Comparison of ENCODE assay signal across 34 mouse cellular contexts in genomic region chr10:31580073-31580472, GRCm38 (mm10). TPM values are rescaled to one million over a fixed set of nuclear protein-coding genes. Genes with fewer than 3 reads are reported as not detected.
"Had no signal": no experiment of that assay in that cellular context is flagged by ENCODE, and none has a peak within 500 bp of the region (broad histone marks: within the 10 kb centered on the region; RNA-seq: fewer than 3 reads in every experiment).

No protein-coding gene starts in this region.

- DNase-seq: heart, postnatal 10 days; heart, postnatal 14 days; heart, postnatal 36 days; heart, postnatal 4 days; kidney, adult 11 months; kidney, adult 18-20 months; kidney, adult 2 months; kidney, adult 9 months; kidney, postnatal 10 days; kidney, postnatal 14 days; kidney, postnatal 25 days; kidney, postnatal 36 days; kidney, postnatal 4 days; layer of hippocampus, adult 9-11 months; layer of hippocampus, postnatal 36 days had no signal

- H3K9me3 ChIP-seq: heart, embryonic 10.5 days; heart, embryonic 12.5 days; heart, embryonic 13.5 days; heart, embryonic 15.5 days; hindbrain, embryonic 10.5 days; hindbrain, embryonic 12.5 days; hindbrain, embryonic 13.5 days; hindbrain, embryonic 15.5 days; intestine, embryonic 15.5 days; kidney, embryonic 15.5 days had no signal

- H3K4me3 ChIP-seq: heart, embryonic 10.5 days; heart, embryonic 12.5 days; heart, embryonic 13.5 days; heart, embryonic 15.5 days; hindbrain, embryonic 10.5 days; hindbrain, embryonic 12.5 days; hindbrain, embryonic 13.5 days; hindbrain, embryonic 15.5 days; intestine, embryonic 15.5 days; kidney, embryonic 15.5 days; layer of hippocampus, adult 2 months had no signal

- H3K9ac ChIP-seq: heart, embryonic 12.5 days; heart, embryonic 13.5 days; heart, embryonic 15.5 days; hindbrain, embryonic 12.5 days; hindbrain, embryonic 13.5 days; hindbrain, embryonic 14.5 days; hindbrain, embryonic 15.5 days; intestine, embryonic 15.5 days; kidney, embryonic 15.5 days had no signal

- H3K36me3 ChIP-seq: heart, embryonic 10.5 days; heart, embryonic 12.5 days; heart, embryonic 13.5 days; heart, embryonic 15.5 days; hindbrain, embryonic 10.5 days; hindbrain, embryonic 12.5 days; hindbrain, embryonic 13.5 days; hindbrain, embryonic 15.5 days; intestine, embryonic 15.5 days; kidney, embryonic 15.5 days had no signal

- H3K27ac ChIP-seq: heart, embryonic 10.5 days; heart, embryonic 13.5 days; heart, embryonic 15.5 days; hindbrain, embryonic 10.5 days; hindbrain, embryonic 12.5 days; hindbrain, embryonic 13.5 days; hindbrain, embryonic 14.5 days; hindbrain, embryonic 15.5 days; hindbrain, postnatal 0 days; intestine, embryonic 15.5 days; kidney, embryonic 15.5 days; kidney, postnatal 0 days; layer of hippocampus, adult 2 months had no signal

- H3K4me2 ChIP-seq: heart, embryonic 11.5 days; heart, embryonic 12.5 days; heart, embryonic 13.5 days; heart, embryonic 15.5 days; hindbrain, embryonic 12.5 days; hindbrain, embryonic 13.5 days; hindbrain, embryonic 14.5 days; hindbrain, embryonic 15.5 days; intestine, embryonic 15.5 days; kidney, embryonic 15.5 days had no signal

- ATAC-seq: hindbrain, embryonic 16.5 days; hindbrain, postnatal 0 days; inflammation-experienced regulatory T-cells, adult 6 months; intestine, embryonic 15.5 days; intestine, embryonic 16.5 days; intestine, postnatal 0 days had no signal

- H3K27me3 ChIP-seq: heart, embryonic 12.5 days; heart, embryonic 13.5 days; heart, embryonic 15.5 days; hindbrain, embryonic 12.5 days; hindbrain, embryonic 13.5 days; hindbrain, embryonic 15.5 days; intestine, embryonic 15.5 days; kidney, embryonic 15.5 days had no signal

- H3K4me1 ChIP-seq: heart, embryonic 10.5 days; heart, embryonic 12.5 days; heart, embryonic 13.5 days; heart, embryonic 15.5 days; hindbrain, embryonic 10.5 days; hindbrain, embryonic 12.5 days; hindbrain, embryonic 13.5 days; hindbrain, embryonic 15.5 days; intestine, embryonic 15.5 days; kidney, embryonic 15.5 days had no signal

RNA-seq across cellular contexts. Expression of gene Rnf217, which starts 28.9 kb away (rescaled TPM):
- polyA plus RNA-seq: inflammation-experienced regulatory T-cells, adult 6 months had no signal
